Mouse (Mus musculus): ENCODE data around the gene Dhfr. TPM values are rescaled to one million over a fixed set of nuclear protein-coding genes. Genes with fewer than 3 reads are reported as not detected.

Dhfr gene
- total RNA-seq (2017) = 24.1 and 29.4 TPM in 2 replicates

DNA sequence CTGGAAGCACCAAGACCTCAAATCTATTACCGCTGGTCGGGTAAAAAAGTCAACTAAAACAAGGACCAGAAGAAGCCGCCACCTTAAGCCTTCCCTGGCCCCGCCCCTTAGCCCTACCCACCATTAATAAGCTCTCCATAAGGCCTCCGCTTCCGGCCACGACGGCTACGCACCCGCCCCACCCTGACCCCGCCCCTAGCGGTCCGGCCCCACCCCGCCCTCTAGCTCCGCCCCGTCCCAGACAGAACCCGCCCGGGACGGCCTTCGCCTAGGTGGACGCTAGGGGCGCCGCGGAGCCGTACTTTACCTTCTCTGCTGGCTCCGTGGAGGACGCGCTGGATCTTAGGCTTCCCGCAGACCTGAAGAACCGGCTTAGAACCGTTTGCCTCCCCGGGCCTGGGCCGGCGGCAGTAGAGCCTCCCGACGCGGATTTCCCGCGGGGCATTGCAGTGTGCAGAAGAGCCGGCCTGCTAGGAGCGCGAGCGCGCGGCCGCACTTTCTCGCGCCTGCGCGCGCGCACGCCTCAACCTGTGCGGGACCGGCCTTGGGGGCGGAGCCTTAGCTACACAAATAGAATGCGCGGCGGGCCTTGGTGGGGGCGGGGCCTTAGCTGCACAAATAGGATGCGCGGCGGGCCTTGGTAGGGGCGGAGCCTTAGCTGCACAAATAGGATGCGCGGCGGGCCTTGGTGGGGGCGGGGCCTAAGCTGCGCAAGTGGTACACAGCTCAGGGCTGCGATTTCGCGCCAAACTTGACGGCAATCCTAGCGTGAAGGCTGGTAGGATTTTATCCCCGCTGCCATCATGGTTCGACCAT lies at the start of gene Dhfr, which contains the start of gene Msh3:
Gene Dhfr (plus strand): TSS at position 271 of the 816 bp plus-strand sequence.
Gene Msh3 (minus strand): TSS at position 548 of the 816 bp plus-strand sequence.
- ATAC-seq (replicated peaks; ENCODE audit: low read depth, poor library complexity, severe bottlenecking) = peak; percentile 90

- no peak for ATAC-seq (replicated peaks; ENCODE audit: low read depth, poor library complexity, severe bottlenecking)
These were observed 48.8 kb upstream of the Dhfr start, which contains the start of gene Gm20379 for GRCm38 (mm10) chr13:92305680-92306079. TSS of gene Gm20379 (plus strand) at chr13:92305980.

- no peak for ATAC-seq (replicated peaks; ENCODE audit: low read depth, poor library complexity, severe bottlenecking)
These were observed 39.9 kb upstream of the Dhfr start for GRCm38 (mm10) chr13:92314613-92315012.

- ATAC-seq (replicated peaks; ENCODE audit: low read depth, poor library complexity, severe bottlenecking) = peak; percentile 74
These were observed 33.8 kb upstream of the Dhfr start for GRCm38 (mm10) chr13:92320770-92321169.

- no peak for ATAC-seq (replicated peaks; ENCODE audit: low read depth, poor library complexity, severe bottlenecking)
These were observed 28.5 kb upstream of the Dhfr start for GRCm38 (mm10) chr13:92326030-92326429.

- peak; percentile 50; the same call in 1 of the 2 replicates for ATAC-seq (replicated peaks; ENCODE audit: low read depth, poor library complexity, severe bottlenecking)
These were observed 26.5 kb upstream of the Dhfr start for GRCm38 (mm10) chr13:92328000-92328399.

DNA sequence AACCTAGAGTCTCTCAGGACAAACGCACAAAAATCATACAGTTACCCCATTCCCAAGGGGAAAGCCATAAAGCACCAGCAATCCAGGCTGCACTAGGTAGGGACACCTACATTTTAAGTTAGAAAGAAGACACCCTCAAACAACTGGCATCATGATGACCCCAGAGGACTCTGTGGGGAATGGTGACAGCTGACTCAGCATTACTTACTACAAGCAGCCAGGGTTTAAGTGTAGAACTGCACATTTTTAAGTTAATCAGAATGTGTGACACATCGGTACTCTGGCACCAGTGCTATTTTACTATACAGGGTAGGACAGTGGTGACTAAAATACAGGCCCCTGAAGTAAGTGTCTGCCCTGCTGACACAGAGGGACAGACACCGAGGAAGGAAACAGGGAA lies 23.9 kb upstream of the Dhfr start:
- no peak for ATAC-seq (replicated peaks; ENCODE audit: low read depth, poor library complexity, severe bottlenecking)

GRCm38 (mm10) chr13:92332103-92332879 lies 22.2 kb upstream of the Dhfr start:
- no peak for ATAC-seq (replicated peaks; ENCODE audit: low read depth, poor library complexity, severe bottlenecking)

DNA sequence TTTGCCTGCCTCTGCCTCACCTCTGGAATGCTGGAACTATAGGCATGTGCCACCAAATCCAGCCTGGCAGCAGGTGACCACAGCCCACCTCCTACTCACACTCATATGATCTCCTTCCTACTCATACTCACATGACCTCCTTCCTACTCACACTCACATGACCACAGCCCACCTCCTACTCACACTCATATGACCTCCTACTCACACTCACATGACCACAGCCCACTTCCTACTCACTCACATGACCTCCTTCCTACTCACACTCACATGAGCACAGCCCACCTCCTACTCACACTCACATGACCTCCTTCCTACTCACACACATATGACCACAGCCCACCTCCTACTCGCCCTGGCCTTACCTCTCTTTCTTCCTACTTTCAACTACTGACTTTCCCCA lies 17.7 kb upstream of the Dhfr start:
- ATAC-seq (replicated peaks; ENCODE audit: low read depth, poor library complexity, severe bottlenecking) = no peak

- peak; percentile 69; the same call in 1 of the 2 replicates for ATAC-seq (replicated peaks; ENCODE audit: low read depth, poor library complexity, severe bottlenecking)
These were observed 16.6 kb upstream of the Dhfr start for GRCm38 (mm10) chr13:92337773-92338462.

DNA sequence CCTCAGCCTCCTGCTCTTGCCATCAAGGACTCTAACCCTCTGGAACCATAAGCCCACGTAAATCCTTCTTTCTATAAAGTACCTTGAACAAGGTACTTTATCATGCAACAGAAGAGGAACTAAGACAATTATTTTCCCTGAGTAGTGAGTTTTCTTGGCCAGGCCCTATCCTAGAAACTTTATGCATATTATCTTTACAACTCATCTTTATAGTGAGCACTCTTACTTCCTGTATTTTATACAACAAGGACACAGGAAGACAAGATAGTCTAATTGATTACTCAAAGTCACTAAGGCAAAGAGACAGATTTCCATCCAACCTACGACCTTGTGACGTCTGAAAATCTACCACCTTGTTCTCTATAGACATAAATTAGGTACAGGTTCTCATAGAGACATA lies 14.7 kb upstream of the Dhfr start:
- ATAC-seq (replicated peaks; ENCODE audit: low read depth, poor library complexity, severe bottlenecking) = no peak

DNA sequence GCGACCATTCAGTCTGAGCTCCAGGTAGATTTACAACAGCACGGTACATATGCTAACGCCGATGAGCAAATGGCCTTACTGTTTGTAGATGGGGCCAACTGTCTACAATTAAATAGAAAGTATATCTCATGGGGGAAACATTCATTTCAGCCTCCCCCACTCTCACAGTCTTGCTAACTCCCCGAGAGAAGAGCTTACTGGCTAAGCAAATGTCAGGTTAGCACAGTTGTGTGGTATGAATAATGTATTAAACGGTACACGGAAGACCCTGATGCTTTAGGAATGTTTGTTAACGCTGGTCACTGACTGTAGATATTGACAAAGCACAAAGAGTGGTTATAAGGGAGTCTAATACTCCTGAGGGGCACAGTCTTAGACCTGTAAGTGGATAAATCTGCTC lies 10.5 kb upstream of the Dhfr start:
- ATAC-seq (replicated peaks; ENCODE audit: low read depth, poor library complexity, severe bottlenecking) = no peak

GRCm38 (mm10) chr13:92346338-92346737 lies 8.2 kb upstream of the Dhfr start:
- no peak for ATAC-seq (replicated peaks; ENCODE audit: low read depth, poor library complexity, severe bottlenecking)

DNA sequence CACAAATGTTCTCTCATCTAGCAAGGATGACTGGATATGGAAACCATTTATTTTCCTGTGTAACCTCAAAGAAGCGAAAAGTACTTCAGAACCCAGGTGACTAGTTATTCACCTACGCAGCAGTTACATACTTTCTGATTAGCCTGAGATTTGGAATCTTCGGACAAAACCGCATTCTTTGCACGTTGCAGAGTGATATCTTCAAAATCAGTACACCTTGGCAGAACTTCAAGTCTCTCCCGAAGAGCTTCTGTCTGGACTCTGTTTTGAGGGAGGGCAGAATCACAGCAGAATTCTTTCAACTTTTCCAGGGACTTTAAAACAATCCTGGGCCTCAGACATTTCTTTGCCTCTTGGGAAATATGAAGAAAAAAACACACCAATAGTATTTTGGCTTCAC lies 3.4 kb upstream of the Dhfr start:
- no peak for ATAC-seq (replicated peaks; ENCODE audit: low read depth, poor library complexity, severe bottlenecking)

DNA sequence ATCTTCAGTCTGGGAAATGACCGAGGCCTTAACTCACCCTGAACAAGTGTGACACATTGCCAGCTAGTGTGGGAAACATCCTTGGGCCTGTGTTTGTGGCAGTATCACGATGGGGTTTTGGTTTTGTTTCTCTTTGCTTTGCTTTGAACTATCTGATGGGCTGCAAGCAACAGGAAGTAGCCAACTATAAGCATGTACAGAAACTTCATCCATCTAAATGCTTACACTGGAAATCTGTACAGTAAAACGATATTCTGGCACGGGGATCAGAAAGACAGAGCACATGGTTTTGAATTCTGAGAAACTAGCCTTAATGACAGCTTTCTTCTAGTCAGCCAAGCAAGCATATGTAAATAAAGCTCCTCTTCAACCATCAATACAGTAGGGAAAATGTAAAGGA lies 570 bp upstream of the Dhfr start:
- ATAC-seq (replicated peaks; ENCODE audit: low read depth, poor library complexity, severe bottlenecking) = peak; percentile 7; the same call in 1 of the 2 replicates

DNA sequence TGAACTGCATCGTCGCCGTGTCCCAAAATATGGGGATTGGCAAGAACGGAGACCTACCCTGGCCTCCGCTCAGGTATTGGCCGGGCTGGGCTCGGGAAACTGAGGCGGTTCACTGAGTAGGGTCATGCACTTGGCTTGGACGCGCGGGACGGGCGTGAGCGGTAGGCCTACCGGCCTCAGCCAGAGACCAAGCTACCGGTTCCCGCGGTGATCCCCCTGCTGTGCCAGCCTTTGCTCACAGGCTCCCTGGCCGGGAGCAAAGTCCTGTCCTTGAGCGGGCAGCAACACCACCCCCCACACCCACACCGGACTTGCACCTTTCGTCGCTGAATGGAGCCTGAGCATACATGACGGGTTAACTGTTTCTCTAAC lies 732 bp downstream of the Dhfr start:
- peak; percentile 29 for ATAC-seq (replicated peaks; ENCODE audit: low read depth, poor library complexity, severe bottlenecking)

DNA sequence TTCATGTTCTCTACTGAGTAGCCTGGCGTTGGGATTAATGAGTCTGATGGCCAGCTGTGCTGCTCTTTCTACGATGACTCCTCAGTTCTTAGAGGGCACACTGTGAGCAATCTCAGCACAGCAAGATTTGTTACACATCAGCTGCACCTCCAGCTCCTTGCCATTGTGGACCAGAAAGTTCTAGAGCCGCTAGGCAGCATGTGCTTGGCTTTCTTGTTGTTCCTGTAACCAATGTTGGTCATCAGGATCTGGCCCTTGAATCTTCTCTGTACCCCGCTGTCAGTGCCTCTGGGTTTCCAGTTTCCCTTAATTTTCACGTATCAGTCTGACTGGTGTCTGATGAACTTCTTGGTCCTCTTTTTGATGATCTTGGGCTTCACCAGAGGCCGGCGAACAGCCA lies 1.9 kb downstream of the Dhfr start:
- no peak for ATAC-seq (replicated peaks; ENCODE audit: low read depth, poor library complexity, severe bottlenecking)

DNA sequence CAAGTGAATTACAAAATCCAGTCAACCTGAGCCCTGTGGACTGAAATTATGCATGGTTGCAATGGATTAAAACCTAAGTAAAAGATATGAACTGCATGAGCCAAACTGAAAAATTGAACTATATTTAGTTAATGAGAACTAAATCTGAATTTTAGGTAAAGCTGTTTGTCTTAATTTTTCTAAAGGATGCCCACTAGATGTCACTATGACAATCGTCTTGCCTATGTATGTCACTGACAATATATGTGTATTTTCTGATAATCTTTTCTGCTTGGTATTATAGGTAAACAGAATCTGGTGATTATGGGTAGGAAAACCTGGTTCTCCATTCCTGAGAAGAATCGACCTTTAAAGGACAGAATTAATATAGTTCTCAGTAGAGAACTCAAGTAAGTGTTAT lies 3.1 kb downstream of the Dhfr start:
- ATAC-seq (replicated peaks; ENCODE audit: low read depth, poor library complexity, severe bottlenecking) = no peak

DNA sequence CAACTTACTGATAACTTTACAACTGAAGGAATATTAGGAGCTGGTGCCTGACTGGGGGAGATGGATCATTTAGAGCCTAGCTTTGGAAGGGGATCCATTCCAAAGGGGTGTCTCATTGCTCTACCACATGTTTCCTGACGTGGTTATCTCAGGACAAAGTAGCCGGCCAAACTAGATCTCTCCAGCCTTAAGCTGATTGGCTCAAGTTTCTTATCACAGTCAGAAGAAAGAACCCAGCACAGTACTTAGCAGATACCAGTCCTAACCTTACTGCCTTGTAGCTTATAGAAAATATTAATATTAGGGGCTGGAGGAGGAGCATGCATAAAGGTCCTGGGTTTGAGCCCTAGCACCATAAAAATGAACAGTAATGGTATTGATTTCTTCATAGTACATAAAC lies 7.1 kb downstream of the Dhfr start:
- ATAC-seq (replicated peaks; ENCODE audit: low read depth, poor library complexity, severe bottlenecking) = no peak

- no peak for ATAC-seq (replicated peaks; ENCODE audit: low read depth, poor library complexity, severe bottlenecking)
These were observed 10.8 kb downstream of the Dhfr start for GRCm38 (mm10) chr13:92365312-92365711.

- no peak for ATAC-seq (replicated peaks; ENCODE audit: low read depth, poor library complexity, severe bottlenecking)
These were observed 16.3 kb downstream of the Dhfr start for GRCm38 (mm10) chr13:92370811-92371210.
